Mouse (Mus musculus) forebrain, embryonic 14.5 days (tissue): ENCODE data around the gene Zfhx3. TPM values are rescaled to one million over a fixed set of nuclear protein-coding genes. Genes with fewer than 3 reads are reported as not detected.

Experiments
- ATAC-seq: fragments of 200-750 bp; cut with Nextera tagmentation; 2 replicates; pipeline ENCODE4 v1.8.0; 2017; ENCODE audit warnings: mild to moderate bottlenecking, moderate library complexity
- DNase-seq: peaks from one replicate; pipeline ENCODE4 v3.0.0-alpha.2; 2015; ENCODE audit warnings: low spot score
- H3K27ac ChIP-seq: fragments of 300-500 bp; sonication (generic); 2 replicates; pipeline ENCODE4 v1.5.1; 2014; ENCODE audit warnings: low read depth, mild to moderate bottlenecking, control low read depth, low read length, moderate library complexity
- H3K27me3 ChIP-seq: fragments of 300-500 bp; sonication (generic); replicated peaks from 2 replicates; pipeline ENCODE4 v1.6.1; 2014; ENCODE audit warnings: low read length, control low read depth, mixed read lengths; ENCODE audit not compliant: control insufficient read depth, insufficient read depth
- H3K36me3 ChIP-seq: fragments of 300-500 bp; sonication (generic); 2 replicates; pipeline ENCODE4 v1.6.1; 2014; ENCODE audit warnings: low read length, control low read depth; ENCODE audit not compliant: control insufficient read depth, insufficient read depth
- H3K4me1 ChIP-seq: fragments of 300-500 bp; sonication (generic); 2 replicates; pipeline ENCODE4 v1.6.1; 2014; ENCODE audit warnings: antibody characterized with exemption, low read length, control low read depth; ENCODE audit not compliant: control insufficient read depth, insufficient read depth
- H3K4me2 ChIP-seq: fragments of 300-500 bp; sonication (generic); 2 replicates; pipeline ENCODE4 v1.6.1; 2014; ENCODE audit warnings: mild to moderate bottlenecking, control low read depth, low read length
- H3K4me3 ChIP-seq: fragments of 300-500 bp; sonication (generic); 2 replicates; pipeline ENCODE4 v1.5.1; 2014; ENCODE audit warnings: low read depth, low read length, control low read depth
- H3K9ac ChIP-seq: fragments of 300-500 bp; sonication (generic); 2 replicates; pipeline ENCODE4 v1.6.1; 2014; ENCODE audit warnings: mild to moderate bottlenecking, low read length, control low read depth, moderate library complexity
- H3K9me3 ChIP-seq: fragments of 300-500 bp; sonication (generic); replicated peaks from 2 replicates; pipeline ENCODE4 v1.6.1; 2016; ENCODE audit warnings: low read length, control low read depth, mixed read lengths; ENCODE audit not compliant: control insufficient read depth
- WGBS: fragments of 180-500 bp; shearing (Covaris S2); extraction: QIAGEN DNeasy Blood & Tissue Kit; methylation state at CpG from one replicate; pipeline ENCODE4 v1.1.7; 2014; 5-methylcytosine and 5-hydroxymethylcytosine counted together
- polyA plus RNA-seq: library from polyadenylated mRNA; unstranded; fragments of >200 nt; fragmentation: Nextera tagmentation; extraction: Ambion mirVana; gene quantifications from 2 replicates; pipeline ENCODE4 v1.2.1, GENCODE M21; 2014

Gene Zfhx3
- polyA plus RNA-seq, 1 experiment from 2014 or later = 11.7 TPM

DNA sequence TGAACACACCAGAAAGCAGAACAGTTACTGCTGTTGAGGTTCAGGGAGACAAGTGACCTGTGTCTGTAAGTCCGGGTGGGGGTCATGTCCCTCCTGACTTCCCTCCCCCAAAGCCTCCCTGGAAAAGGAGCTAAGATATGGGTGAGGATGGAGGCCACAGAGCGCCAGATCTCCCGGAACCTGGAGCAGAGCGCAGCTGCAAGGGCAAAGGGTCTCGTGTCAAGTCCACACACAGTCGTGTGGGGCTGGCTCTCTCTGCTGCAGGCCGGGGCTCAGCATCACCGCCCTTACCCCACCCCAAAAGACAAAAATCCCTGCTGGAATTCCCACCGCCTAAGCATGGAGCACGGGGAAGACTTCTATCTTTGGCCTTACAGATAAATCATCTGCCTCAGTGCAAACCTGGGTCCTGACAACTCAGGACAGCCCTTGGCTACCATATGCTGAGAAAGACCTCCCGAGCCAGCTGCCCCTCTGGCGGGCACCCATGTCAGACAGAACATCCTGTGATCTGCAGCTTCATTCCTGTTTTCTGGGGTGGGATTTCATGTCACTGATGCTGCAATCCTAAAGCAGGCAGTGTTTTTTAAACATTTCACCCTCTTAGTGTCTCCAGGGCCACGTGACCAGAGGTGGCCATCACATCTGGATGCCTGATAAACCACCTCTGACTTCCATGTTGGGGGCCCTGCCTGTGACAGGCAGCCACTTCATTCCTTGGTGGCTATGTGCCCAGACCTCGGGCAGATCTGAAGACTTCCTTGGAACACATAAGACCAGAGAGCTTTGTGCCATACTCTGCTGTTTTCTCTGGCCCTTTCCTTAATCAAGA is 926.0 kb downstream of the Zfhx3 start:
- Histone ChIP-seq H3K4me1 (peaks cover 1% of the 10 kb centered on the region; the same call in 1 of the 2 replicates), H3K4me2 (no peak overlapping the region), H3K4me3 (no peak overlapping the region), H3K27ac (no peak overlapping the region), H3K9me3 (no peaks in the 10 kb centered on the region), H3K27me3 (no peaks in the 10 kb centered on the region), H3K9ac (no peak overlapping the region), H3K36me3 (no peaks in the 10 kb centered on the region)
- WGBS = 87% methylated on average over 14 of the region's 14 CpGs
- DNase-seq = no peak
- ATAC-seq = no peak

DNA sequence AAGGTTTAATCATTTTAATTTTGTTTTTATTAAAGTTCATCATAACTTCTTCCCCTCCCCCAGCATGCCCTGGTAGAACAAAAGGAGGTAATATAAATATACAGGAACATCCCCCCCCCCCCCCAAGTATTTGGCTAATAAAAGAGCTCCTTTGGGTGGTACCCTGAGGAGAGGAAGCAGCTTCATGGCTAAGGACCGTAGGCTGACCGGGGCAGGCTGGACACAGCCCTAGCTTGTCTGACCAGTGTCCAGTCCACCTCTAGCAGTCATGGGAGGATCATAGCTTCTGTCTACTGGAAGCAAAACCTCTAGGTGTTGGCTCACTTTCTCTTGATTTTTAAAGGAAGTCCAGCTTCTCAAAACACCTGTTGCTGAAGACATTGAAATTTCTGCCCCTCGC is 927.0 kb downstream of the Zfhx3 start:
- no peak overlapping the region for H3K4me3 ChIP-seq
- H3K36me3 ChIP-seq = no peaks in the 10 kb centered on the region
- DNase-seq (no peak), ATAC-seq (no peak)
- 84% methylated on average over 3 of the region's 3 CpGs for WGBS
- no peak overlapping the region for H3K27ac ChIP-seq
- H3K4me1 ChIP-seq = no peaks in the 10 kb centered on the region
- H3K9ac ChIP-seq = no peak overlapping the region
- no peak overlapping the region for H3K4me2 ChIP-seq
- no peaks in the 10 kb centered on the region for H3K9me3 ChIP-seq
- no peaks in the 10 kb centered on the region for H3K27me3 ChIP-seq

DNA sequence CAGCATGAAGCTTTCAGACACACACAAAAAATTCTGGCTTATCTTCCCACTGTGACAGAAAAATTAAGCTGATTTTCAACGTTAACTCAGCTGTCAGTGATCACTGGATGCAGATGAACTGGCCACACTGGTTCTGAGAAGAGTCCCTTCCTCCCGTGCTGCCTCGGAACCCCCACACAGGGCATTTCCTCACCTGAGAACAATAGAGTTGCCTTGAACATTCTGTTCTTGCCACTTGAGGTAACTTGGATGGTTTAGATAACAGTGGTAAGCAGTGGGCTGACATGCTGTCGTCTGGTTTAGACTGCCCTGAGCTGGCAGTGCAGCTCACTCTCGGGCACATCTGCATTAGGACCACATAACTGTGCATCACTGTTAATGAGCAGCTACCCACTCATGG is 927.5 kb downstream of the Zfhx3 start:
- Histone ChIP-seq H3K4me2 (no peak overlapping the region), H3K4me1 (no peaks in the 10 kb centered on the region), H3K27me3 (no peaks in the 10 kb centered on the region), H3K9me3 (no peaks in the 10 kb centered on the region), H3K27ac (no peak overlapping the region), H3K4me3 (no peak overlapping the region), H3K36me3 (no peaks in the 10 kb centered on the region), H3K9ac (no peak overlapping the region)
- WGBS = 82% methylated on average over 5 of the region's 5 CpGs
- DNase-seq (no peak), ATAC-seq (no peak)

DNA sequence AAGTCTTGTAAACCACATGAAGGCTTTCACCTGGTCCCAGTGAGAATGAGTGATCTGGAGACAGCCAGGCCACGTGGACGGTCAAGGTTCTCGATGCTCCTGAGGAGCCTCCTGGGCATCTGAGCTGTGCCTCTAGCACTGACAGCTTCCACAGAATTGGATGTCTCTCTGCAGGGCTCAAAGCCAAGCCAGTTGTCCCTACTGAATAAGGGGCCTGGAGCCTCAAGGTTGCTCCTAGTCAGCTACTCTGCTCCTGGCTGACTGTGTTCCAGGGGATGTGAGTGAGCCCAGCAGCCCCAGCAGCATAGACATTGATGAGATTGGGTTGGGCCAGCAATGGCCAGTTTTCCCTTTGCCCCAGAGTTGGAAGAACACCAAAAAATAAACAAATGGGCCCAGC is 927.9 kb downstream of the Zfhx3 start:
- H3K36me3 ChIP-seq = no peaks in the 10 kb centered on the region
- no peak overlapping the region for H3K9ac ChIP-seq
- no peaks in the 10 kb centered on the region for H3K9me3 ChIP-seq
- no peak overlapping the region for H3K4me2 ChIP-seq
- no peaks in the 10 kb centered on the region for H3K4me1 ChIP-seq
- H3K27ac ChIP-seq = no peak overlapping the region
- no peaks in the 10 kb centered on the region for H3K27me3 ChIP-seq
- 97% methylated on average over 3 of the region's 3 CpGs for WGBS
- ATAC-seq (no peak), DNase-seq (no peak)
- H3K4me3 ChIP-seq = no peak overlapping the region

DNA sequence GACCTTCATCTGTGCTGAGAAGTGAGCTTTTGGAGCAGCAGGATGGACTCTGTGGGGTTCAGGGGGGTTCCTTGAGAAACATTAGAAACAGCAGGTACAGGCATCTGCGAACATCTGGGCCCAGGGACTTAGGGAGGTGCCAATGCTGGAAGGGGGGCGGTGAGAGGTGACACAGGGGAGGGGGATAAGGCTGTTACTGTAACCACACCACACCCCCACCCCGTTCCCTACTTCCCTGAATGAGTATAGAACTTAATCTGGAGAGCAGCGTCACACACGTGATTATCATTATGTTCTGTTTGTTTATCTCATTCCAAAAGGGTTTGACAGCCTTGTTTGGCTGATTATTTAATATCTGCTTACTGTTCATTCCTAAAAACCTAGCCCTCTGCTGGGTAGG is 933.3 kb downstream of the Zfhx3 start:
- Histone ChIP-seq H3K4me3 (no peak overlapping the region), H3K36me3 (no peaks in the 10 kb centered on the region), H3K9me3 (no peaks in the 10 kb centered on the region), H3K27ac (no peak overlapping the region), H3K4me2 (no peak overlapping the region), H3K27me3 (no peaks in the 10 kb centered on the region), H3K9ac (no peak overlapping the region), H3K4me1 (no peaks in the 10 kb centered on the region)
- DNase-seq (no peak), ATAC-seq (no peak)
- 90% methylated on average over 5 of the region's 5 CpGs for WGBS

DNA sequence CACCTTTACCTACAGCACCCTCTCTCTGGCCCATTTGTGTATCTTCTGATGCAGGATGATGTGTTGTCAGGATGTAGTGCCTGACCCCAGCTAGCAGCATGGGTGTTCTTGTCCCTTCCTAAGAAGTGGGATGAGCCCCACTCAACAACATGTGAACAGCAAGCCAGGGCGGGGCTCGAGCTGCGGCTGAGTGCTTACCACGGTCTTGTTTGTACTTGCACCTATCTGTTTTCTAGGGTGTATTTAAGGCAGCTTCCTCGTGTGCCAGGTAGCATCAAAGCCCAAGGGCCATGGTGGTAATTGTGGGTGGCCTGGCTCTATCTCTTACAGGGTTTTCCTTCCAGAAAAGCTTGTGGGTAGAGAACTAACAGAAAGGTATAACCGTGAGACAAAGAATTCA is 937.7 kb downstream of the Zfhx3 start:
- Histone ChIP-seq H3K4me2 (no peak overlapping the region), H3K9ac (no peak overlapping the region), H3K9me3 (no peaks in the 10 kb centered on the region), H3K4me3 (no peak overlapping the region), H3K4me1 (peaks cover 3% of the 10 kb centered on the region; the same call in 1 of the 2 replicates), H3K27ac (no peak overlapping the region), H3K36me3 (no peaks in the 10 kb centered on the region), H3K27me3 (0 out of 2 replicates have a peak, but pooled peaks cover 4% of the 10 kb centered on the region)
- 95% methylated on average over 6 of the region's 6 CpGs for WGBS
- ATAC-seq (no peak), DNase-seq (no peak)

DNA sequence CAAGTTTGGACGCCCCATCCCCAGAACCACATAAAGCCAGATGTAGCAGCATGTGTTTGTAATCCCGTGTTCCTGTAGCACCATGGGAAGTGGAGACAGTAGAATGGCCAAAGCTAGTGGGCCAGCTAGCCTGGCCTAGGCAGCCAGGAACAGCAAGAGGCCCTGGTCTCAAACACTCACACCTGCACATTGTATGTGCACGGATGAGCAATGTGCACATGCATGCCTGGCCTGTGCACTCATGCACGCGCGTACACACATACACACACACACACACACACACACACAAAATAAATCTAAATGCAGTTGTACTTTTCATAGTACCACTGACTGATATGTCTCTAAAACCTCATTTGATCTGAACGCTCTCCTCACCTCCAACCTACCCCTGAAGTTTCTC is 938.9 kb downstream of the Zfhx3 start:
- ATAC-seq = no peak
- H3K36me3 ChIP-seq = no peaks in the 10 kb centered on the region
- WGBS = 97% methylated on average over 7 of the region's 7 CpGs

DNA sequence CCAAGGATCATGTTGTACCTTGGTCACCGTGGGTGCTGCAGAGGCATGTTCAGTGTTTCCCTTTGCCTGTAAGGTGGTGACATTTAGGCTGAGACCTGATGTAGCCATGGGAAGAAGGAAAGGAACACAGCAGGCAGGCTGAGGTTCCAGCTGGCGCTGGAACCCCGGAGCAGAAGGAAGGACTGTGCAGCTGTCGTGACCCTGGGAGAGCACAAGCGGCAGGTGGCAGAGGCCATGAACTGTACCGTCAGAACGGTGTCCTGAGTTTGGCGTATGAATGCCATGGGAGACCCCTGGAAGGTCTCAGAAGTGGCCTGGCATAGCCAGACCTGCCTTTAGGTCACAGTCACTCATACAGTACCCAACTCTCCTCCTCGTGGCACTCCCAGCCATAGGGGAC is 939.6 kb downstream of the Zfhx3 start:
- H3K4me2 ChIP-seq = no peak overlapping the region
- H3K36me3 ChIP-seq = no peaks in the 10 kb centered on the region
- no peak overlapping the region for H3K4me3 ChIP-seq
- no peak overlapping the region for H3K27ac ChIP-seq
- DNase-seq (no peak), ATAC-seq (no peak)
- WGBS = 90% methylated on average over 9 of the region's 9 CpGs
- no peaks in the 10 kb centered on the region for H3K9me3 ChIP-seq
- no peak overlapping the region for H3K9ac ChIP-seq
- H3K27me3 ChIP-seq = 0 out of 2 replicates have a peak, but pooled peaks cover 4% of the 10 kb centered on the region
- H3K4me1 ChIP-seq = peaks cover 9% of the 10 kb centered on the region

More for the DNA sequence above, 938.9 kb downstream of the Zfhx3 start:
- no peak overlapping the region for H3K4me2 ChIP-seq
- no peak overlapping the region for H3K9ac ChIP-seq
- H3K4me3 ChIP-seq = no peak overlapping the region
- 0 out of 2 replicates have a peak, but pooled peaks cover 4% of the 10 kb centered on the region for H3K27me3 ChIP-seq
- H3K4me1 ChIP-seq = peaks cover 3% of the 10 kb centered on the region; the same call in 1 of the 2 replicates
- H3K27ac ChIP-seq = no peak overlapping the region
- no peaks in the 10 kb centered on the region for H3K9me3 ChIP-seq
- DNase-seq = no peak

DNA sequence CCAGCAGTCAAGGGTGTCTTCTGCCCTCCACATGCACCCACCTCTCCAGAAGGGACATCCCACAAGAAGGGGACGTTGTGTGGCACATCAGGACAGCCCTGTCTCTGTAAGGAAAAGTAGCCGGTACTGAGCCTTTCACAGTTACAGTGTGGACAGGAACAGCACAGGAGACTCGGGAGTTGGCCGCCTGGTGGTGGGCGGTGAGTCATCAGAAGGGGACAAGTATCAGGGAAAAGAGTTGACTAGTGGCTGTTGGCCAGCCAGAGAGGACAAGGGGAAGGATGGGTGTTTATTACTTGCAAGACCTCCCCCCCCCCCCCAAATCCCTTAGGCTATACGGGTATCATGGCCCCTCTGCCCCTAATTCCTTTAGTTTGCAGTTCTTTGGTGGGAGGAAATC is 940.9 kb downstream of the Zfhx3 start:
- ATAC-seq = no peak
- peaks cover 13% of the 10 kb centered on the region for H3K4me1 ChIP-seq
- no peak for DNase-seq
- H3K36me3 ChIP-seq = no peaks in the 10 kb centered on the region
- no peak overlapping the region for H3K4me2 ChIP-seq
- no peak overlapping the region for H3K9ac ChIP-seq
- no peak overlapping the region for H3K4me3 ChIP-seq
- no peak overlapping the region for H3K27ac ChIP-seq
- H3K9me3 ChIP-seq = no peaks in the 10 kb centered on the region
- WGBS = 82% methylated on average over 6 of the region's 6 CpGs
- H3K27me3 ChIP-seq = peaks cover 4% of the 10 kb centered on the region; the same call in 1 of the 2 replicates
